ENCODE assay signal across 8 mouse cellular contexts in the genomic region with DNA sequence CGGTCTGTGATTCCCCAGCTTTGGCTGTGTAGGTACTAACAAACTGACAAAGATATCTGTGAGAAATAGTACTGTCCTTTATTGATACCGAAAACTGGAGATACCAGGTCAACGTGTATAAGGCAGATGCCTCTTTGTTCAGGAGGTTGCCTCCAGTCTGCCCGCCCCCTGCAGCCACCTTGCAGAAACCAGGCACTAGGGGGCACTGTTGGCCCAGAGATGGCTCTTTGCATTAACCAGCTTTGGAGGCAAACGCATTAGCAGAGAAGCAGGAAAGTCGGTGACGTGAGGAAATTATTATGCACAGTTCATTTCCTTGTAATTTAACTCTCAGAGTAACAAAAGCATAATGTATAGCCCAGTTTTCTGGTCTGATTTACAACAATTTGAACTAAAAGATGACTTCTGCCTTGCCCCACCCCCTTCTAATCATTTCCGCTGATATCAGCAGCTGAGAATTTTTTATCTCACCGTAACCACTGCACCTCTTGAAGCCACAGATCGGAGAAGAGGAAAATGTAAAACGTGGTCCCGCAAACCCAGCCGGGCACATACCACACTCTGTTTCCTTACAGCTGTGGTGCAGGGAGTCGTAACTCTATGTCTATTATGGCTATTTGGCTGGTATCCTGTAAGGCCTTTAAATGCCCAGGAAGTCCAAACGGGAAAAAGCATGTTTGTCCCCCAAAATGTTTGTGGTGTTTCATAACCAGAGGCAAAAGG.
DNase-seq lines count a peak whose midpoint lies in the region; ATAC-seq and TF ChIP-seq lines count a peak whose summit lies in the region.

No protein-coding gene starts in this region.

- TF ChIP-seq POLR2A in lung, adult 2 months (IDR thresholded peaks at IDR 0.05; ENCODE audit: borderline replicate concordance, extremely low read depth, low read depth, low read length): no peak
- no peak for TF ChIP-seq POLR2A in olfactory bulb, adult 2 months (IDR thresholded peaks at IDR 0.05; ENCODE audit: insufficient read depth, low read depth, low read length)

- peak overlapping the region; percentile 11; the same call in 1 of the 2 replicates for H3K9ac ChIP-seq in forebrain, postnatal 0 days

- H3K4me1 ChIP-seq in forebrain, postnatal 0 days (ENCODE audit: insufficient read depth): peaks cover 18% of the 10 kb centered on the region; the same call in 1 of the 2 replicates
- H3K4me1 ChIP-seq in lung, adult 2 months (ENCODE audit: control insufficient read depth, insufficient read depth, low read length): no peaks in the 10 kb centered on the region
- H3K4me1 ChIP-seq in olfactory bulb, adult 2 months (ENCODE audit: control insufficient read depth, insufficient read depth, low read length): peaks cover 10% of the 10 kb centered on the region

- H3K4me3 ChIP-seq in forebrain, postnatal 0 days (ENCODE audit: low read depth, low read length): no peak overlapping the region; the same call in 1 of the 2 replicates
- peak overlapping the region; percentile 15; the same call in 1 of the 2 replicates for H3K4me3 ChIP-seq in layer of hippocampus, adult 2 months
- H3K4me3 ChIP-seq in lung, adult 2 months (replicated peaks; ENCODE audit: extremely low read depth, low read depth, low read length): no peak overlapping the region
- no peak overlapping the region for H3K4me3 ChIP-seq in olfactory bulb, adult 2 months (ENCODE audit: insufficient read depth, low read depth, low read length)

- H3K27me3 ChIP-seq in forebrain, postnatal 0 days (ENCODE audit: insufficient read depth, low read length): no peaks in the 10 kb centered on the region

- 14% methylated on average over 15 of the region's 15 CpGs for WGBS in forebrain, postnatal 0 days
- 10% methylated on average over 15 of the region's 15 CpGs for WGBS in lung, adult 2 months
- WGBS in olfactory bulb, adult 2 months: 10% methylated on average over 15 of the region's 15 CpGs

- peak; percentile 98 for TF ChIP-seq CTCF in forebrain, postnatal 0 days (IDR thresholded peaks at IDR 0.05; ENCODE audit: low read depth)
- peak; percentile 99; the same call in 1 of the 2 replicates for TF ChIP-seq CTCF in layer of hippocampus, adult 2 months (conservative IDR thresholded peaks at IDR 0.05)
- peak; percentile 88 for TF ChIP-seq CTCF in lung, adult 2 months (IDR thresholded peaks at IDR 0.05; ENCODE audit: insufficient read depth, low read length)
- TF ChIP-seq CTCF in olfactory bulb, adult 2 months (IDR thresholded peaks at IDR 0.05; ENCODE audit: insufficient read depth, low read depth, low read length): peak; percentile 97

- peak overlapping the region; percentile 10; the same call in 1 of the 2 replicates for H3K27ac ChIP-seq in forebrain, postnatal 0 days (ENCODE audit: low read depth, low read length)
- H3K27ac ChIP-seq in layer of hippocampus, adult 2 months: peak overlapping the region; percentile 66
- no peak overlapping the region for H3K27ac ChIP-seq in olfactory bulb, adult 2 months (ENCODE audit: insufficient read depth, low read depth, low read length)

- H3K36me3 ChIP-seq in forebrain, postnatal 0 days (ENCODE audit: insufficient read depth): no peaks in the 10 kb centered on the region

- H3K4me2 ChIP-seq in forebrain, postnatal 0 days (ENCODE audit: low read depth): peak overlapping the region; percentile 49

- H3K9me3 ChIP-seq in forebrain, postnatal 0 days (ENCODE audit: low read length): no peaks in the 10 kb centered on the region

- peak; percentile 94 for ATAC-seq in forebrain, postnatal 0 days

- peak; percentile 76 for DNase-seq in ES-CJ7 (ENCODE audit: low read depth, low spot score)
- peak; percentile 78 for DNase-seq in cerebellum, adult 11 months
- peak; percentile 96 for DNase-seq in forebrain, postnatal 0 days
- peak; percentile 97 for DNase-seq in heart, postnatal 4 days
- peak; percentile 90 to 99 for DNase-seq in layer of hippocampus, adult 2 months (ENCODE audit: low spot score in 2 of 2)
- peak; percentile 89 for DNase-seq in lung, adult 2 months
- DNase-seq in thymus, adult 18-20 months: peak; percentile 60 to 69
